Mouse (Mus musculus): ENCODE results near the gene Mettl9.

The Mettl9 gene

GRCm38 (mm10) chr7:121111321-121111720, 77.1 kb downstream of the Mettl9 start:
- no peak for DNase-seq

DNA sequence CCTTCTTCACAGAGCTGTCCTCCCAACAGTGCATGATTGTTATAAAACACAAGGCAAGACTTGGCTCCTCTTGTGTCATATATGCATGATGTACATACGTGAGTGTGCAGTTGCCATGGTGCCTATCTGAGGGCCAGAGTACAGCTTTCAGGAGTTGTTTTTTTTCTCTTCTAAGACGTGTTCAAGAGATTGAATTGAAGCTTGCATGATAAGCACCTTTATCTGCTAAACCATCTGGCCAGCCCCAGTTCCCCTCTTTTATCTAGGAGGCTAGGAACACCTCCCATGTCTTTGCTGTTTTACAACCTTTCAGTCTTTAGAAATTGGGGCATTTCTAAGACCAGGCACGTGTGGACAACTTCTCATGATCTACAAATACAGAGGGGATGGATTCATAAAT, 77.5 kb downstream of the Mettl9 start:
- DNase-seq, result no peak

DNA sequence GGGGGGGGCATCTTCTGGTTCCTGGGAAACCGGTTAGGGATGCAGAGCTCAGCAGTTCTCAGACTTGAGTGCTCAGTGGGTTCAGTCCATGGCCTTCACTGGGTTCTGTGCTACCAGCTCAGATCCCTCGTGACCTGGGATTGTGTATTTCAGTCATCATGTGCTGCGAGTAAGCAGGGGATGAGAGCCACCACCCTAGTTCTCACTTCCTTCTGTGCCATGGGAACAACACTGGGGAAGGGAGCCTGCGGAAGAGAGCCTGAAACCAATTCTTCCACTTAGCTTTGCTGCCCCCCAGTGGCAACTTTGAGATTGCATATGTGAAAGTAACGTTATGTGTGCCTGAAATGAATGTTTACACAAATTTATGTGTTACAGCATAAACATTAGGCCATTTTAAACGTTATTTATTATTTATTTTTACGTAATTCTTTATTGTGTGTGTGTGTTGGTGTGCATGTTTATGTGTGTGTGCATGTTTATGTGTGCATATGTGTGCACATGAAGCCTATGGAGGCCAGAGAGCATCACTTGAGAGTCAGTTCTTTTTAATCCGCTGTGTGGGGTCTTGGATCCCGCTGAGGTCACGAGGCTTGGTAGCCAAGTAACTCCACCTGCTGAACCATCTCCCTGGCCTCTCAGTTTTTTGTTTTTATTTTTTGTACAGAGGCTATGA, 86.0 kb downstream of the Mettl9 start:
- peak; percentile 90 for DNase-seq
